ENCODE assay signal across 24 mouse cellular contexts in genomic region chr10:22004763-22005162, GRCm38 (mm10).
DNase-seq lines count a peak whose midpoint lies in the region; ATAC-seq and TF ChIP-seq lines count a peak whose summit lies in the region.
"Had no signal": no experiment of that assay in that cellular context is flagged by ENCODE, and none has a peak within 500 bp of the region (broad histone marks: within the 10 kb centered on the region; RNA-seq: fewer than 3 reads in every experiment).

No protein-coding gene starts in this region.

- TF ChIP-seq CTCF in intestine, postnatal 0 days (IDR thresholded peaks at IDR 0.05; ENCODE audit: low read depth): no peak
- no peak for TF ChIP-seq CTCF in lung, postnatal 0 days (IDR thresholded peaks at IDR 0.05)

- H3K4me2 ChIP-seq in forebrain, embryonic 11.5 days (ENCODE audit: low read depth, low read length, severe bottlenecking): no peak overlapping the region
- no peak overlapping the region for H3K4me2 ChIP-seq in forebrain, embryonic 12.5 days
- H3K4me2 ChIP-seq in intestine, postnatal 0 days (replicated peaks; ENCODE audit: low read depth): no peak overlapping the region
- H3K4me2 ChIP-seq in intestine, embryonic 16.5 days (ENCODE audit: low read depth, low read length): no peak overlapping the region
- no peak overlapping the region for H3K4me2 ChIP-seq in lung, postnatal 0 days (replicated peaks; ENCODE audit: low read depth, low read length)
- H3K4me2 ChIP-seq: forebrain, embryonic 13.5 days; heart, embryonic 13.5 days; hindbrain, embryonic 14.5 days had no signal

- TF ChIP-seq EP300 in lung, postnatal 0 days (IDR thresholded peaks at IDR 0.05): peak; percentile 98

- no peak overlapping the region for H3K4me3 ChIP-seq in forebrain, embryonic 11.5 days (ENCODE audit: low read depth, low read length)
- no peak overlapping the region for H3K4me3 ChIP-seq in forebrain, embryonic 12.5 days (replicated peaks)
- no peak overlapping the region for H3K4me3 ChIP-seq in intestine, postnatal 0 days (ENCODE audit: low read depth, low read length)
- H3K4me3 ChIP-seq in intestine, embryonic 16.5 days (ENCODE audit: low read length): no peak overlapping the region
- H3K4me3 ChIP-seq in lung, postnatal 0 days (ENCODE audit: low read depth, low read length): no peak overlapping the region
- H3K4me3 ChIP-seq: forebrain, embryonic 13.5 days; gastrocnemius, adult 2 months; heart, embryonic 10.5 days; heart, embryonic 13.5 days had no signal

- no peak overlapping the region for H3K9ac ChIP-seq in forebrain, embryonic 11.5 days (ENCODE audit: low read length)
- H3K9ac ChIP-seq in forebrain, embryonic 12.5 days: no peak overlapping the region
- H3K9ac ChIP-seq in intestine, postnatal 0 days (ENCODE audit: low read depth, low read length): no peak overlapping the region
- H3K9ac ChIP-seq in intestine, embryonic 16.5 days (ENCODE audit: low read depth, low read length): no peak overlapping the region
- no peak overlapping the region for H3K9ac ChIP-seq in lung, postnatal 0 days (replicated peaks; ENCODE audit: low read depth)
- H3K9ac ChIP-seq: forebrain, embryonic 13.5 days; forebrain, postnatal 0 days; heart, embryonic 13.5 days; hindbrain, embryonic 14.5 days had no signal

- no peaks in the 10 kb centered on the region for H3K36me3 ChIP-seq in forebrain, embryonic 11.5 days (ENCODE audit: control insufficient read depth, insufficient read depth, low read length)
- no peaks in the 10 kb centered on the region for H3K36me3 ChIP-seq in forebrain, embryonic 12.5 days (replicated peaks)
- no peaks in the 10 kb centered on the region for H3K36me3 ChIP-seq in intestine, postnatal 0 days (ENCODE audit: control insufficient read depth, insufficient read depth)
- no peaks in the 10 kb centered on the region for H3K36me3 ChIP-seq in intestine, embryonic 16.5 days (ENCODE audit: control insufficient read depth, insufficient read depth, low read length)
- H3K36me3 ChIP-seq in lung, postnatal 0 days (ENCODE audit: insufficient read depth, low read length): peaks cover 3% of the 10 kb centered on the region; the same call in 1 of the 2 replicates
- H3K36me3 ChIP-seq: heart, embryonic 10.5 days; heart, embryonic 13.5 days had no signal

- ATAC-seq in forebrain, embryonic 11.5 days (replicated peaks; ENCODE audit: low FRiP score): no peak
- ATAC-seq in forebrain, embryonic 12.5 days (ENCODE audit: low FRiP score): no peak
- peak; percentile 72 for ATAC-seq in intestine, postnatal 0 days
- no peak for ATAC-seq in intestine, embryonic 16.5 days
- ATAC-seq in lung, postnatal 0 days: no peak
- ATAC-seq: CD4-positive, CD25-positive, alpha-beta regulatory T cell, adult 4 months; forebrain, embryonic 13.5 days; forebrain, postnatal 0 days; hindbrain, postnatal 0 days; inflammation-experienced regulatory T-cells, adult 6 months had no signal

- no peaks in the 10 kb centered on the region for H3K27me3 ChIP-seq in forebrain, embryonic 11.5 days (ENCODE audit: control insufficient read depth, insufficient read depth, low read length)
- no peaks in the 10 kb centered on the region for H3K27me3 ChIP-seq in forebrain, embryonic 12.5 days
- H3K27me3 ChIP-seq in intestine, postnatal 0 days (replicated peaks; ENCODE audit: control insufficient read depth, insufficient read depth, low read length): no peaks in the 10 kb centered on the region
- H3K27me3 ChIP-seq in intestine, embryonic 16.5 days (replicated peaks; ENCODE audit: control insufficient read depth, insufficient read depth, low read length): no peaks in the 10 kb centered on the region
- no peaks in the 10 kb centered on the region for H3K27me3 ChIP-seq in lung, postnatal 0 days (replicated peaks; ENCODE audit: insufficient read depth, low read length)
- H3K27me3 ChIP-seq: forebrain, embryonic 13.5 days; heart, embryonic 13.5 days had no signal

- H3K4me1 ChIP-seq in forebrain, embryonic 11.5 days (replicated peaks; ENCODE audit: control insufficient read depth, insufficient read depth, low read length): no peaks in the 10 kb centered on the region
- no peaks in the 10 kb centered on the region for H3K4me1 ChIP-seq in forebrain, embryonic 12.5 days
- H3K4me1 ChIP-seq in intestine, postnatal 0 days (replicated peaks; ENCODE audit: control insufficient read depth, insufficient read depth, low read length): no peaks in the 10 kb centered on the region
- H3K4me1 ChIP-seq in intestine, embryonic 16.5 days (ENCODE audit: control insufficient read depth, insufficient read depth, low read length): no peaks in the 10 kb centered on the region
- no peaks in the 10 kb centered on the region for H3K4me1 ChIP-seq in lung, postnatal 0 days (ENCODE audit: insufficient read depth, low read depth, low read length)
- H3K4me1 ChIP-seq: forebrain, embryonic 13.5 days; heart, embryonic 10.5 days had no signal

- 81% methylated on average over 5 of the region's 5 CpGs for WGBS in forebrain, embryonic 11.5 days
- WGBS in forebrain, embryonic 12.5 days: 83% methylated on average over 5 of the region's 5 CpGs
- WGBS in intestine, postnatal 0 days: 45% methylated on average over 5 of the region's 5 CpGs
- 64% methylated on average over 5 of the region's 5 CpGs for WGBS in intestine, embryonic 16.5 days
- WGBS in lung, postnatal 0 days: 63% methylated on average over 5 of the region's 5 CpGs

- no peak overlapping the region for H3K27ac ChIP-seq in forebrain, embryonic 11.5 days (ENCODE audit: low read depth, low read length)
- H3K27ac ChIP-seq in forebrain, embryonic 12.5 days: no peak overlapping the region
- H3K27ac ChIP-seq in intestine, postnatal 0 days (ENCODE audit: low read depth, low read length): peak overlapping the region; percentile 36; the same call in 1 of the 2 replicates
- H3K27ac ChIP-seq in intestine, embryonic 16.5 days (ENCODE audit: low read length): no peak overlapping the region
- H3K27ac ChIP-seq in lung, postnatal 0 days (ENCODE audit: low read length): no peak overlapping the region
- H3K27ac ChIP-seq: forebrain, embryonic 13.5 days; gastrocnemius, adult 2 months; heart, embryonic 10.5 days; heart, embryonic 13.5 days; hindbrain, embryonic 14.5 days; hindbrain, postnatal 0 days had no signal

- H3K9me3 ChIP-seq in forebrain, embryonic 11.5 days (ENCODE audit: control insufficient read depth, low read length): no peaks in the 10 kb centered on the region
- H3K9me3 ChIP-seq in forebrain, embryonic 12.5 days: no peaks in the 10 kb centered on the region
- H3K9me3 ChIP-seq in intestine, postnatal 0 days (ENCODE audit: control insufficient read depth): no peaks in the 10 kb centered on the region
- H3K9me3 ChIP-seq in intestine, embryonic 16.5 days (ENCODE audit: control insufficient read depth, low read length): no peaks in the 10 kb centered on the region
- H3K9me3 ChIP-seq in lung, postnatal 0 days (ENCODE audit: low read length): no peaks in the 10 kb centered on the region
- H3K9me3 ChIP-seq: forebrain, embryonic 13.5 days; heart, embryonic 10.5 days; heart, embryonic 13.5 days had no signal

- DNase-seq in forebrain, embryonic 11.5 days (ENCODE audit: low spot score): peak; percentile 35
- DNase-seq in lung, postnatal 0 days (ENCODE audit: low spot score): no peak
- no peak for DNase-seq in lung, postnatal 36 days
- DNase-seq: adrenal gland, adult 8-10 months; adrenal gland, postnatal 36 days; cerebellum, adult 18-20 months; cerebellum, adult 9-10 months; cerebellum, postnatal 14 days; forebrain, postnatal 0 days; gastrocnemius, adult 2 months; gastrocnemius, postnatal 14 days; heart, adult 18-20 months; heart, postnatal 14 days; heart, postnatal 4 days had no signal
